Mouse (Mus musculus) embryonic fibroblast, embryonic 13.5 days (primary cell): ENCODE data around the gene Cnot1. TPM values are rescaled to one million over a fixed set of nuclear protein-coding genes. Genes with fewer than 3 reads are reported as not detected.

Source experiments
- H3K27ac ChIP-seq: 2 replicates; pipeline ENCODE4 v1.5.1; 2012; ENCODE audit warnings: low read length, control low read depth, inconsistent platforms; ENCODE audit not compliant: insufficient read depth
- H3K4me1 ChIP-seq: 2 replicates; pipeline ENCODE4 v1.6.1; 2011; ENCODE audit warnings: low read length; ENCODE audit not compliant: control insufficient read depth, insufficient read depth
- H3K4me3 ChIP-seq: 2 replicates; pipeline ENCODE4 v1.5.1; 2011; ENCODE audit warnings: mild to moderate bottlenecking, control low read depth, low read length; ENCODE audit not compliant: insufficient read depth
- CTCF ChIP-seq: IDR thresholded peaks from 2 replicates; pipeline ENCODE4 v1.5.1; 2011; ENCODE audit warnings: mild to moderate bottlenecking, control low read depth, low read length, moderate library complexity, borderline replicate concordance; ENCODE audit not compliant: insufficient read depth
- POLR2A ChIP-seq: IDR thresholded peaks from 2 replicates; pipeline ENCODE4 v1.6.1; 2011; ENCODE audit warnings: low read depth, mild to moderate bottlenecking, control low read depth, low read length, moderate library complexity
- polyA plus RNA-seq: library from polyadenylated mRNA; stranded (reverse); fragments of >200 nt; gene quantifications from 2 replicates; pipeline ENCODE4 v1.2.4, GENCODE M21; 2011; ENCODE audit warnings: low read depth; ENCODE audit not compliant: missing spikeins, insufficient read length

Cnot1 gene
- polyA plus RNA-seq, 1 experiment = 145 TPM

GRCm38 (mm10) chr8:95821266-95821665, 14.0 kb upstream of the Cnot1 start:
- TF ChIP-seq CTCF (no peak), POLR2A (no peak)
- Histone ChIP-seq H3K4me3 (no peak overlapping the region), H3K4me1 (no peaks in the 10 kb centered on the region), H3K27ac (no peak overlapping the region)

DNA sequence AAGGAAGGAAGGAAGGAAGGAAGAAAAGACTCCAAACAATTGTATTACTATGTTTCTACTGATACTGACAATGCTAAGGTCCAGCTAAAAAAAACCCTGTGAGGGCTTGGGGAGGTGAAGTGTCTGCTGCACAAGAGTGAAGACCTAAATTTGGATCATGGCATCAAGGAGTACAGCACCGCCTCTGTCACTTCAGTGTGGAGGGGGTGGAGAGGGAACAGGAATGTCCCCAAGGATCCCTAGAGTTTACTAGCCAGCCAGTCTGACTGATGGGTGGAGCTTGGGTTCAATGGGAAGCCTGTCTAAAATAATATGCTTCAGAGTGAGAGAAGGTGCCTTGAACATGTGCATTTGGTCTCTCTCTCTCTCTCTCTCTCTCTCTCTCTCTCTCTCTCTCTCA, 10.9 kb upstream of the Cnot1 start:
- no peak for TF ChIP-seq CTCF
- TF ChIP-seq POLR2A = no peak
- Histone ChIP-seq H3K4me3 (no peak overlapping the region), H3K4me1 (no peaks in the 10 kb centered on the region), H3K27ac (no peak overlapping the region)

GRCm38 (mm10) chr8:95817597-95817996, 10.3 kb upstream of the Cnot1 start:
- Histone ChIP-seq H3K4me1 (no peaks in the 10 kb centered on the region), H3K27ac (no peak overlapping the region), H3K4me3 (no peak overlapping the region)
- TF ChIP-seq POLR2A (no peak), CTCF (no peak)

DNA sequence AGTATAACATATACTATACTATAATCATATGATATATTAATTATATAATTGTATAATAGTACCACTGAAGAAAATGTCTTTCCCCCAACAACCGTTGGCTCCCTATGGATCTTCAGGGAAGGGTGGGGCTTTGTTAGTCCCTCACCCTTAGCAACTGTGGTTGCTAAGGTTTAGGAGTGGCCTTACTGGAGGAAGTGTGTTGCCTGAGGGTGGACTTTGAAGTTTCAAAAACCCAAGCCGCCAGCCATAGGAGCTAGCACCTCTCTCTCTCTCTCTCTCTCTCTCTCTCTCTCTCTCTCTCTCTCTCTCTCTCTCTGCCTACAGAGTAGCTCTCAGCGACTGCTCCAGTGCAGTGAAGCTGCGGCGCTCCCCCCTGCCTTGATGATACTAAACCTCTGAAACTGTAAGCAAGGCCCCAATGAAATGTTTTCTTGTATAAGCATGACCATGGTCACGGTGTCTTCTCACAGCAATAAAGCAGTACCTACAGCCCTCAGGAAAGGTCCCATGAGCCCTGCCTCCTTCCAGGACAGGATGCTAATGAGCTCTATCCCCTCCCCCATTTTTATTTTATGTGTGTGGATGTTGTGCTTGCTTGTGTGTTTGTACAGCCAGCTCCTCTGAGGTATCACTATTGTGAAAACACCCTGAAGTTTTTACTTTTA, 8.9 kb upstream of the Cnot1 start:
- no peak for TF ChIP-seq POLR2A
- TF ChIP-seq CTCF = no peak
- Histone ChIP-seq H3K4me1 (no peaks in the 10 kb centered on the region), H3K4me3 (no peak overlapping the region), H3K27ac (no peak overlapping the region)

GRCm38 (mm10) chr8:95810184-95810591, 2.9 kb upstream of the Cnot1 start:
- Histone ChIP-seq H3K4me1 (peaks cover 5% of the 10 kb centered on the region; the same call in 1 of the 2 replicates), H3K27ac (no peak overlapping the region), H3K4me3 (no peak overlapping the region)
- TF ChIP-seq CTCF = no peak
- no peak for TF ChIP-seq POLR2A

DNA sequence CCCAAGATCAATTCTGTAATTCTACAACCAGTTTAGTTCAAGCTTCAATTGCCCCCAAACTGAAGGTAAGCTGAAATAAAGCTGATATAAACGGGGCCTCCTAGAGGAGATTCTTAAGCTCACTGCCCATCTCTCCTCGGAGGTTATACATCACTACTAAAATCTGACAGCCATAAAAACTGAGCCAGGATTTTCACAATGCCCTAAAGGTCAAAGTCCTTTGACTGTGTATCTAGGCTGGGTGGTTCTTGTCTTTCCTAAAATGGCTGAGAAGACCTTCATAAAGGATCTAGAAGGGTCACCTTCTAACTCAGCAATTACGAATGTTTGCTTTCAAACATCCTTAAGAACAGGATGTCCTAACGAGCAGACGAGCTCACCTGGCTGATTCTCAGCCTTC, 1.9 kb upstream of the Cnot1 start:
- Histone ChIP-seq H3K4me3 (no peak overlapping the region), H3K4me1 (peaks cover 6% of the 10 kb centered on the region; the same call in 1 of the 2 replicates), H3K27ac (no peak overlapping the region)
- no peak for TF ChIP-seq POLR2A
- no peak for TF ChIP-seq CTCF

GRCm38 (mm10) chr8:95808631-95809030, 1.4 kb upstream of the Cnot1 start:
- Histone ChIP-seq H3K4me3 (no peak overlapping the region), H3K4me1 (peaks cover 6% of the 10 kb centered on the region; the same call in 1 of the 2 replicates), H3K27ac (no peak overlapping the region)
- TF ChIP-seq POLR2A (no peak), CTCF (no peak)

- Histone ChIP-seq H3K4me3 (peak overlapping the region; percentile 68), H3K27ac (peak overlapping the region; percentile 92), H3K4me1 (peaks cover 6% of the 10 kb centered on the region; the same call in 1 of the 2 replicates)
- TF ChIP-seq POLR2A = peak; percentile 82
- no peak for TF ChIP-seq CTCF
These were observed 597 bp upstream of the Cnot1 start for GRCm38 (mm10) chr8:95807861-95808260.

DNA sequence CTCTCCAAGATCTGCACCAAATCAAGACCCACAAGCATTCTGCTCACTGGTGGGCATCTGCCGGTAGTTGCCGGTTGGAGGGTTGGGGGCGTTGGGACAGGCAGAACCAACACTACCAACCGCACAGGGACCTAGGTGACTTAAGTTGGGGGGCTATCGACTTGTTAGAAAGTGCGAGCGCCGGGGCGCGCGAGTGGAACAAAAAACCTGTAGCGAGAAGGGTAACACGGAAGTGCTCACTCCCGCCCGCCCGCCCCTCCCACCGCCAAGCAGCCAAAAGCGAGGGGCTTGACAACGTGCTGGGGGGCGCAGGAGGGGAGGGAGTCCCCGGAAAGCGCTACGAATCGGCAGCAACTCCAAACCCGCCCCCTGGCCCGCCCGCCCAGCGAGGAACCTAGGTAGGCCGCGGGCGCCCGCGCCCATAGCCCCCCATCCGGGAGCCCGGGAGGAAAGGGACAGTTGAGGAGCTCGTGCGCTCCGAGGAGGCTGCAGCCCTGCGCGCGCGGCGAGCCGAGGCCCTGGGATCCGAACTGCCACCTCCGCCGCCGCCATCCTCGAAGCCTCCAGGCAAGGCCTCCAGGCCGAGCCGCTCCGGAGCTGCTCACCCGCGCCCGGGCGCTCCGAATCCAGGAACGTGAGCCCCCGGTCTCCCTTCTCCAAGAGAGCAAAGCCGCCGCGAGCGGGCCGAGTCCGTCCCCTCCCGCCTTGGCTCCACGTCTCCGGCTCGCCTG, 638 bp downstream of the Cnot1 start:
- Histone ChIP-seq H3K4me1 (peaks cover 6% of the 10 kb centered on the region; the same call in 1 of the 2 replicates), H3K4me3 (peak overlapping the region; percentile 98), H3K27ac (peak overlapping the region; percentile 43; the same call in 1 of the 2 replicates)
- TF ChIP-seq CTCF = no peak
- no peak for TF ChIP-seq POLR2A

GRCm38 (mm10) chr8:95805482-95805881, 1.8 kb downstream of the Cnot1 start:
- peaks cover 6% of the 10 kb centered on the region; the same call in 1 of the 2 replicates for H3K4me1 ChIP-seq
- no peak overlapping the region for H3K27ac ChIP-seq
- TF ChIP-seq POLR2A (no peak), CTCF (no peak)
- peak overlapping the region; percentile 98; the same call in 1 of the 2 replicates for H3K4me3 ChIP-seq

DNA sequence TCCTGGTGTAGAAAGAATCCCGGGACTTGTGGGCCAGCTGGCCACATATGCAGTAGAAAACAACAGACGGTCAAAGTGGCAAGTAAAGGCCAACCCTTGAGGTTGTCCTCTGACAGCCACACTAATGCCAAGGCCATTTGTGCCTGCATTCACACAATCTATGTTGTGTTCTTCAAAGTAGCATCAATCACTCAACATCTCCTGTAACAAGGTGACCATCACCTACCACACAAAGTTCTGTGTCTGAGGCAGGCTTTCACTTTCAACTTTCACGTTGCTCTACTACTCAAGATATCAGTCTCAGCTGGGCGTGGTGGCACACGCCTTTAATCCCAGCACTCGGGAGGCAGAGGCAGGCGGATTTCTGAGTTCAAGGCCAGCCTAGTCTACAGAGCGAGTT, 5.0 kb downstream of the Cnot1 start:
- H3K4me3 ChIP-seq = no peak overlapping the region
- no peak overlapping the region for H3K27ac ChIP-seq
- H3K4me1 ChIP-seq = peaks cover 6% of the 10 kb centered on the region; the same call in 1 of the 2 replicates
- TF ChIP-seq CTCF (no peak), POLR2A (no peak)
